Mouse (Mus musculus): ENCODE results near the gene Gm36245.
"Not testable (repeated sequence)": the region's sequence is repeated elsewhere in the genome, so short reads cannot be mapped to it uniquely, and the experiment has no call there.

Gm36245 gene

DNA sequence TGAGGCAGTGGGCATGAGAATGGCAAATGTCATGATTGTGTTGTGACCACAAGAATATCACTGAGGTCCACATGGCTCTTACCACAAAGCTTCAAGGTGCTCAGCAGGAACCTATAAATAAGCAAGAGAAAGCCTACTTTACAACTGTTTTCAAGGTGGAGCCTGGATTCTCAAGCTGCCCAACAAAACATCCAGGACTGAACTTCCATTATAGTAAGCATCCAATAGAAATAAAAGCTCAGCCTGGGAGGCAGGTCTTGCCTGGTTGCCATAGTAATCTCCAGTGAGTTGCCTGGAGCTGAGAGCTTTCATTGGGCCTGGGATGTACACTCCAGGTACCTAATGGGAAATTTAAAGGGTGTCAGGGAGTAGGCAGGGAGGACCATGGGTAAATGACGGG, at the start of gene Gm36245:
TSS of gene Gm36245 (plus strand) at position 301 of the 400 bp plus-strand sequence.
- in situ Hi-C loops (cut with MboI, MseI), result loop anchor here (10.0 kb wide), 1 partner anchor 616 kb away; no protein-coding TSS in a partner anchor

DNA sequence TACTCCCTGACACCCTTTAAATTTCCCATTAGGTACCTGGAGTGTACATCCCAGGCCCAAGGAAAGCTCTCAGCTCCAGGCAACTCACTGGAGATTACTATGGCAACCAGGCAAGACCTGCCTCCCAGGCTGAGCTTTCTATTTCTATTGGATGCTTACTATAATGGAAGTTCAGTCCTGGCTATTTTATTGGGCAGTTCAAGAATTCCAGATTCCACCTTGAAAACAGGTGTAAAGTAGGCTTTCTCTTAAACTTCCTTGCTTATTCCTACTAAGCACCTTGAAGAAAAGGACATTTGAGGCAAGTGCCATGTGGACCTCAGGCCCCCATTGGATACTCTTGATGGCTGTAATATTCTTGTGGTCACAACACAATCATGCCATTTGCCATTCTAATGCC, 37.3 kb upstream of the Gm36245 start, which contains the start of gene 1700025B11Rik:
TSS of gene 1700025B11Rik (minus strand) at position 101 of the 400 bp plus-strand sequence.
- in situ Hi-C loops (cut with MboI, MseI), result no loop called here

DNA sequence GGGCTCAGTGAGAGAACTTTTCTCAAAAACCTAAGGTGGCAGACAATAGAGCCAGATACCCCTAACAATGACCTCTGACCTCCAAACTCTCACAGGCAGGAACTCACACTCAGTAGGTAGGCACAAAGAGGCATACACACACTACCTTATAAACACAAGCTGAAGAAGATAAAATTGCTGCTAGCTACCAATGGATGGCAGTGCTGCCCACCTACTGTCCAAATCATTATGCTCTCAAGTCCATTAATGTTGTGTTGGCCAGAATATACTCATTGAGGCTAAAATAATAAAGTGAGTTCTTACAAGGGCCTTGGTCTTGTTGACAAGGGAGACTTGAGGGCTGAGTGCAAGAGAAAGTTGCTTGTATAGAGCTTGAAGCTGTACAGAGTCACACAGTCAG, 35.8 kb upstream of the Gm36245 start:
- in situ Hi-C loops (cut with MboI, MseI), result no loop called here

DNA sequence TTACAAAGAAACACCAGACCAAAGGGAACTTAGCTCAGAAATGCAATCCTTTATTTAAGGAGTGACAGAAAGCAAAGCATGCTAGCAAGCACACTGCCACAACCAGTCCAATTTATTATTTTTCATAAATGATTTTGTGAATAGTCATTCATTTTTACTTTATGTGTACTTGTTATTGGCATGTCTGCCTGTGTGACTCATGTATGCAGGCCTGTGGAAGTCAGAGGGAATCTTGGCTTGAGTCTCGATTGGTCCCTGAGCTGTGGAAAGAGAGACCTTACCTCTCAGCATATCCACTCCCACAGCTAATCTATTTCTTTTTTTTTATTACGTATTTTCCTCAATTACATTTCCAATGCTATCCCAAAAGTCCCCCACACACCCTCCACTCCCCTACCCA, 20.3 kb upstream of the Gm36245 start:
- in situ Hi-C loops (cut with MboI, MseI), result no loop called here

DNA sequence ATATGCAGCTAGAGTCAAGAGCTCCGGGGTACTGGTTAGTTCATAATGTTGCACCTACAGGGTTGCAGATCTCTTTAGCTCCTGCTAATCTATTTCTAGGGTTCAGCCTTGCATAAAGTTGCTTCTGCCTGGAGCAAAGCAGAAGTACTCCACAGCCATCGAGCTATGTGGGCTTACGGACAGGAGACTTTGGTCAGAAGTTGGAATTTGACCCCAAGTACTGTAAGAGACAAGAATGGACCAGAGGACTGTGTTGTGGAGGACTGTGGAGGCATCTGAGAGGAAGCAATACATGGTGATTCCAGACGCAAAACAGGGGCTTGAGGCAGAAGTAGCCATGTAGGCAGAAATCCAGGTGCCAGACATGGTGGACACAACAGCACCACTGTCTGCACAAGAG, 19.7 kb upstream of the Gm36245 start:
- in situ Hi-C loops (cut with MboI, MseI), result no loop called here

DNA sequence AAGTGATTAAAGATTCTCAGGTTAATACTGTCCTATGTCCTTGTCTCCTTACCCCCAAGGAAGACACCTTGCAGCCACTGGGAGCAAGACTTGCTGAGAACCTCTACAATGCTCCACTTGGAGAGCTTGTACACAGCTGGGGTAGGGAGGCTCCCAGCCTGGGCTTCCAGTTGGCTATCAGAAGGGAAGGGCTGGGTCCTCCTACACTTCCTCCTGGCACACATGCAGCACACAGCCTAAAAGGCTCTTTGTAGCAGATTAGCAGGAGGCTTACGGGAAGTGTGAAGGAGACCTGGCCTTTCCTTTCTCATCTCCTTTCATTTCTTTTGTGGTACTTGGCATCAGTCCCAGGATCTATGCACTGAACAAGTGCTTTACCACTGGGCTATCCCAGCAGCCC, 17.4 kb upstream of the Gm36245 start:
- in situ Hi-C loops (cut with MboI, MseI), result no loop called here

DNA sequence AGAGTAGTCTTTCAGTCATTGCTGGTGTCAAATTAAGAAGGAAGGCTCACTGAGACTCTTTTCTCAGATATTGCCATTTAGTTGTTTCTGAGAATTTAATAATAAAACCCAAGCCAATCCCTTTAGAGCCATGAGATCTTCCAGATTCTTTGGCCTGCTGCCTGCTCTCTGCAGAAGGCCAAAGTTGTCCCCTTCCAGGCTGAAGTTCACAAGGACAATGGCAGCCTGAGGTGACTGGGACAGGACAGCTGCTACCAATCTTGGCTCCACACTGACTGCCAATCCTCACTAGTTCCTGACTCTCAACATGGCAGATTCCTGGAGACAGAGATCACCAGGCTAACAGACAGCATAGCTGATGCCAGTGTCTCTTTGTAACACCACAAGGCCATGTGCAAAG, 12.0 kb upstream of the Gm36245 start:
- in situ Hi-C loops (cut with MboI, MseI), result no loop called here

DNA sequence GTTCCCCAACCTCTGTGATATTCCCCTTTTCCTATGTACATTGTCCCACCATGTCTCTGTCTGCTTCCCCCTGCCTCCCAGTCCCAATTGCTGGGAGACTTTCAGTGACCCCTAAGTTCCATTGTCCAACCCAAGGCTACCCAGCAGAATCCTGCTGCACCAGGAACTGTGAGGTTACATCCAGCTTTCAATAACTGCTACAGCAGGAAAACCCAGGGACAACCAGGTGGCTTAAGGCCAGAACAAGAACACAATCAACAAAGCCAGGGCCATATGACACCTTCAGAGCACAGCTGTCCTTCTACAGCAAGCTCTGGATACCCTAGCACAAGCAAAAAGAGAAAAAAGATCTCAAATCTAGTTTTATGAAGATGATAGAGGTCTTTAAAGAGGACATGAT, 10.1 kb upstream of the Gm36245 start:
- in situ Hi-C loops (cut with MboI, MseI), result no loop called here

DNA sequence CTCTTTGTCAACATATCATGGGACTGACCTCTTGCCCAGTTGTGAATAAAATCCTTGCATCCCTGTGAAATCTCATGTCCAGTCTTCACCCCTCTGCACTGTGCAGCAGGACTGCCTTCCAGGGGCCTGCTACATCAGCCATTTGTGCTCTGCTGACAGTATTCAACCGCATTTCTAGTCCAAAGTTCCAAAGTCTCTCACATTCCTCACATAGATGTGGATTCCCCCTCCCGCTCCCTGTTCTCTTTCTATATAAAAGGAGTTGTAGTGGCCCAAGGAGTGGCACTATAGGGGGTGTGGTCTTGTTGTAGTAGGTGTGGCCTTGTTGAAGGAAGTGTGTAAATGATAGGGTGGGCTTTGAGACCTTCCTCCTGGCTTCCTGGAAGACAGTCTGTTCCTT, 8.2 kb upstream of the Gm36245 start:
- in situ Hi-C loops (cut with MboI, MseI), result loop anchor here (10.0 kb wide), 1 partner anchor 624 kb away; no protein-coding TSS in a partner anchor

DNA sequence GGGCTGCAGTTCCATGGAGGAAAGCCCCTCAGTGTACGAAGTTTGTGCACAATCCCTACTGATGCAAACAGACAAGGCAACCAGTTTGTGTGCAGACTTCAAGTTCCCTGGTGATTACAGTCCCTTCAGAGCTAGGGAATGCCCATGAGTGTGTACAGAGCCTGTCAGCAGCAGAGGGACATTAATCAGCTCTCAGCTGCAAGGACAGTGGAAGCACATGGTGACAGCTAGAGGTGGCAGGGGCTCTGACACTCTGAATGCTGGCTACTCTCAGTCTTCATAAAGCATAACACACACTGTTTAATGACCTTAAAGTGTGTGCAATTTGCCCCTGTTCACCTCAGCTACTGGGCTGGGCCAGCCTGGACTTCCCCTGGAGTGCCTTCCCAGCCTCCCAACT, 5.5 kb upstream of the Gm36245 start:
- in situ Hi-C loops (cut with MboI, MseI), result loop anchor here (10.0 kb wide), 1 partner anchor 621 kb away; no protein-coding TSS in a partner anchor

DNA sequence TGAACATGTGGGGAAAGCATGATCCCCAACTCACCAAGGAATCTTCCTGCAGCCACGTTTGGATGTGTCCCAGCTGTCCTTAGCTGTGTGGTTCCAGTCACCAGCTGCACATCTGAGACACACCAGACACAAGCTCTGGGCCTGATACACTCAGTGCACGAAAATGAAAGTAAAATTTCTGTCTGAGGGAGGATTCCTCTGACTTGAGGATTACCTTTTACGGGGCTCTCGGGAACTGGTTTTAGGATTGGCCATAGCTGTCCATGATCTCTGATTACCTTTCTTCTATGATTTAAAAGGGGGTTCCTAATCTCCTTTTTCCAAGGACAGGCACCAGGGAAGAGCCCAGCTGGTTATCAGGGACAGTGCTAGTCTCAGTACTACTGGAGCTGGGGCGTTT, 3.1 kb upstream of the Gm36245 start, which contains the start of gene Apol10b:
TSS of gene Apol10b (minus strand) at position 165 of the 400 bp plus-strand sequence.
- in situ Hi-C loops (cut with MboI, MseI), result loop anchor here (10.0 kb wide), 1 partner anchor 619 kb away; no protein-coding TSS in a partner anchor

DNA sequence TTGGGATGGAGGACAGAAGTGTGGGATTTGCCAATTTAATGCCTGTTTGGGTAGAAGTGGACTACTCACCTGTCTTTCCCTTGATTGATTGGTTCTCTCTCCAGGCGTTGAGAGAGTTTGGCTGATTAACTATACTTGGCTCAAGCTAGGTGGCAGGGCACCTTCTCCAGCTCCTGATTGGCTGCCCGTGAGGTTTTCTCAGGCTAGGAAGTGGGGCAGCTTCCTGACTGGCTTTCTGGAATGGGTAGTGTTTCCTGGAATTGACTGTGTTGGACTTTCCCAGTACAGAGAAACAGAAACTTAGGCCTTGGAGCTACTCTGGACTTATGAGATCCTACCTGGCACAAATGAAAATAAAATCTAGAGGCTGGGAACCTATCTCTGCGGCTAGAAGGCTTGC, 629 bp upstream of the Gm36245 start:
- in situ Hi-C loops (cut with MboI, MseI), result loop anchor here (10.0 kb wide), 1 partner anchor 616 kb away; no protein-coding TSS in a partner anchor

DNA sequence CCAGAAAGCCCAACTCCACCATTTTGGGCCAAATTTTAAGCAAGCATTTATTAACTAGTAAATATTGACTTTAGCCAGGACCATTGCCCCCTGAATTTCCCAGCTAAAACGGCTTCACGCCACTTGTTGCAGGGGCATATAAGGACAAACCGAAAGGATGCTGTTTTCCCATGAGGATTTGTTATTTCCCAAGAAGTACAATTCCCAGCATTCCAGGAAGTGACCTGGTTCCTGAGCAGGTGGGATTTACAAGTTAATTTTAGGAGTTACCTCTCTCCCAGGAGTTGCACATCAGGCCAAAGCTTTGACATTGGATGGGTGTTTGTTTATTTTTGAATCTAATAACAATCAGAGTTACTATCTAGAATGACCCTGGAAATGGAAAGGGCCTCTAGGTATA, 7.0 kb downstream of the Gm36245 start:
- in situ Hi-C loops (cut with MboI, MseI), result loop anchor here (5.0 kb wide), 1 partner anchor 56 kb away; no protein-coding TSS in a partner anchor

DNA sequence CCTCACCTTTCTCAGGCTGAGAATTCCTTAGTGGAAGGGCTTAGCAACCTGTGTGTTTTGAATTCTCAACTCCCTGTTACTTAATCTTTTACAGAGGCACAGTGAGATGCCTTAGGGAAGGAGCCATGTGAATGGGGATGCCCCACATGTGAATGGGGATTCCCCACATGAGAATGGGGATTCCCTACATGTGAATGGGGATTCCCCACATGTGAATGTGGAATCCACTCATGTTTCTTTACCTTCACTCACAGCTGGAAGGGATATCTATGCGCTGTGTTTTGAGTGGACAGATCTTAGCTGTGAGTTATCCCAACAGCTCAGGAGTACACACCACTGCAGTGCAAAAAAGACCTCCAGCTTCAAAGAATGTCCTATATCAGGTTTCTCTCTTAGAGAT, 25.7 kb downstream of the Gm36245 start:
- in situ Hi-C loops (cut with MboI, MseI), result no loop called here

DNA sequence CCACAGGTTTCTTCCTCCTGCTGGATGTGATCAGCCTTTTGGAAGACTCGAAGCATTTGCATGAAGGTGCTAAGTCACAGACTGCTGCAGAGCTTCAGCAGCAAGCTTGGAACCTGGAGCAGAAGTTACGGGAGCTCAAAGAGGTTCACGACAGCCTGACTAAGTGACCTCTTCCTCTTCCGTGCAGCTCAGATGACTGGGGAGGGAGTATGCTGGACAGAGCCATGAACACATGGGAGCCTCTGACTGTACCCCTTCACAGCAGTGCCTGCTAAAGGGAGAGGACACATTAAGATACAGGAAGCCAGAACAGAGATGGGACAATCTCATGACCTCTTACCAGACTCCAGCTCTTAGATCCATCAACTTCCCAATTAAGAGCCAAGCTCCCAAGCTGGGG, 27.4 kb downstream of the Gm36245 start:
- in situ Hi-C loops (cut with MboI, MseI), result not testable (repeated sequence)

DNA sequence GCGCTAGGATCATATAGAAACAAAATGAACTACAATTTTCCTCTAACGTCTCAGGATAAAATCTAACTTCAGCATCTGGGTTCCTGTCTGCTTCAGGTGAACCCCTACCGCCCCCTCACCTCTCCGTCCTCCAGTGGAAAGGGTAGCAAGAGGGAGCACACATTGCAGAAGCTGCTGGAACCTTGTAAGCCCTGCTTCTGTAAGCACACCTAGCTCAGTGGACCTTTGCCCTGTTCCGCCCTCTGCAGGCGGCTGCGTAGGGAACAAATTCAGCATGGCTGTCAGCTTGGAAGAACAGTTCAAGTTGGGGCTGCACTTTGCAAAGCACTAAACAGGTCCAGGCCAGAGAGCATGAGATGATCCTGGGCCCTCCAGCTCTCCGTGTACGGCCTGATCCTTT, 29.6 kb downstream of the Gm36245 start:
- in situ Hi-C loops (cut with MboI, MseI), result not testable (repeated sequence)

DNA sequence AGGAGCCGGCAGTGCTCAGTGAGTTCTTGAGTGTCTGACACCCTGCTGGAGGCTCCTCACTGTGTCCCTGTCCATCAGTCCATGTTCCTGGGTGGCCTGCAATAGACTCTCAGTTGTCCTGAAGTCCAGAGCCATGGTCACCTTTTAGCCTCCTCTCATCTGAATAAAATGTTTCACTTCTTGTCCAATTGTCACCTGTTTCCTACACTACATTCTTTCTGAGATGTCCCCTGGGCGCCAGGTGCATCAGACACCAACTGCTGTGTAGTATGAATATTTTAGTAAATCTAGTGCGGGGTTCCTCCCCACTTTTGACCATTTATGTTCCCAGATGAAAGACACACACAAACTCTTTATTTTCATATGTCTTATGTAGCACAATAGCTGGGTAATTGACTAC, 30.8 kb downstream of the Gm36245 start:
- in situ Hi-C loops (cut with MboI, MseI), result not testable (repeated sequence)

DNA sequence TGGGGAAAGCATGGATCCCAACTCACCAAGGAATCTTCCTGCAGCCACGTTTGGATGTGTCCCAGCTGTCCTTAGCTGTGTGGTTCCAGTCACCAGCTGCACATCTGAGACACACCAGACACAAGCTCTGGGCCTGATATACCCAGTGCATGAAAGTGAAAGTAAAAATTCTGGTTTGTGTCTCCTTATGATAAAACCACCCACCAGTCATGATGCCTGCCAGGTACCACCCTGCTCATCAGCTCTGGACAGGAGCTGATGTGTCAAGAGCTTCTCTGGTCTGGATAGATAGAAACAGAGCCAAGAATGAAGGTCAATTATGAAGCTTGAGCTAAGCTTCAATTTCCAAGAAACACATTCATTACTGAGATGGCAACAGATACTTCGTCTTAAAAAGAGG, 44.1 kb downstream of the Gm36245 start, which contains the start of gene Apol11b:
TSS of gene Apol11b (minus strand) at position 111 of the 400 bp plus-strand sequence.
- in situ Hi-C loops (cut with MboI, MseI), result not testable (repeated sequence)

DNA sequence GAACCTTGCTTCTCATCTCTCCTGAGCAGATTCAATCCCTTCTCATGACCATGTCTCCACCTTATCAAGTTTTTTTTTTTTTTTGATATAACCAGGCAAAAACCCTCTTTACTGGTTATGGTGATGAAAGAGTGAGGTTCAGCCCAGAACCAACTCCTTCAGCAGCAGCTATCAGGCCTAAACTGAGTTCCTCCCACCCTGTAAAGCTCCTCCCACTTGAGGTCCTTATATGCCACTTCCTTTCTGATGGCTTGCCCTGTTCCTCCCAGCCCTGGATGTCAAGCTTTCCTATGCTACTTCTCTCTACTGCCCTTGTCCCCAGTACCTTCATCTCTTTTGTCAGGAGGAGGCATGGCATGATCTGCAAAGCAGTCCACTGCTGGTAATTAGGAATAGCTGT, 52.1 kb downstream of the Gm36245 start:
- in situ Hi-C loops (cut with MboI, MseI), result loop anchor here (5.0 kb wide), 1 partner anchor 159 kb away; no protein-coding TSS in a partner anchor

All from regulatory T cell (primary cell).